Mouse (Mus musculus): Measurements from ENCODE around the gene Dapk2. TPM values are rescaled to one million over a fixed set of nuclear protein-coding genes. Genes with fewer than 3 reads are reported as not detected.
"Not testable (repeated sequence)": the region's sequence is repeated elsewhere in the genome, so short reads cannot be mapped to it uniquely, and the experiment has no call there.

The Dapk2 gene
- polyA plus RNA-seq, 1 experiment from 2014 or later: 0.19 TPM

GRCm38 (mm10) chr9:66274657-66275056 is 116.6 kb downstream of the Dapk2 start:
- H3K27me3 ChIP-seq: no peaks in the 10 kb centered on the region
- POLR2A ChIA-PET: no interaction called here
- in situ Hi-C loops (cut with MboI; ENCODE audit: low pct_unique_long_range_greater_than_20kb): no loop called here
- TF ChIP-seq CTCF (IDR thresholded peaks at IDR 0.05): no peak
- ATAC-seq (no peak), DNase-seq (ENCODE audit: low read depth, low spot score) (no peak)
- CTCF ChIA-PET: interaction anchor here (1.3 kb wide), 1 partner anchor 9 kb away, joined by 4 read pairs; no protein-coding TSS in a partner anchor

GRCm38 (mm10) chr9:66275267-66275991 is 117.4 kb downstream of the Dapk2 start:
- H3K27me3 ChIP-seq: no peaks in the 10 kb centered on the region
- in situ Hi-C loops (cut with MboI; ENCODE audit: low pct_unique_long_range_greater_than_20kb): no loop called here
- ChIA-PET POLR2A (interaction anchor here (0.7 kb wide), 1 partner anchor 118 kb away, joined by 3 read pairs; no protein-coding TSS in a partner anchor), CTCF (interaction anchor here (0.6 kb wide), 1 partner anchor 31 kb away, joined by 3 read pairs; no protein-coding TSS in a partner anchor)
- no peak for TF ChIP-seq CTCF (IDR thresholded peaks at IDR 0.05)
- DNase-seq (ENCODE audit: low read depth, low spot score) (no peak), ATAC-seq (no peak)

GRCm38 (mm10) chr9:66276062-66276461 is 118.0 kb downstream of the Dapk2 start:
- in situ Hi-C loops (cut with MboI; ENCODE audit: low pct_unique_long_range_greater_than_20kb): no loop called here
- H3K27me3 ChIP-seq: no peaks in the 10 kb centered on the region
- ATAC-seq: peak; percentile 54

GRCm38 (mm10) chr9:66276697-66277385 is 118.8 kb downstream of the Dapk2 start:
- CTCF ChIA-PET: interaction anchor here (0.9 kb wide), 1 partner anchor 28 kb away, joined by 3 read pairs; no protein-coding TSS in a partner anchor
- in situ Hi-C loops (cut with MboI; ENCODE audit: low pct_unique_long_range_greater_than_20kb): no loop called here
- POLR2A ChIA-PET: no interaction called here

More at GRCm38 (mm10) chr9:66276062-66276461, 118.0 kb downstream of the Dapk2 start:
- no peak for TF ChIP-seq CTCF (IDR thresholded peaks at IDR 0.05)
- DNase-seq (ENCODE audit: low read depth, low spot score): no peak
- ChIA-PET POLR2A (interaction anchor here (0.7 kb wide), 1 partner anchor 118 kb away, joined by 3 read pairs; no protein-coding TSS in a partner anchor), CTCF (interaction anchor here (0.6 to 0.9 kb wide), 2 partner anchors 27 to 32 kb away, joined by 3 read pairs; no protein-coding TSS in a partner anchor)

GRCm38 (mm10) chr9:66279647-66280046 is 121.6 kb downstream of the Dapk2 start:
- DNase-seq (ENCODE audit: low read depth, low spot score) (no peak), ATAC-seq (no peak)
- H3K27me3 ChIP-seq: no peaks in the 10 kb centered on the region
- ChIA-PET CTCF (interaction anchor here (1.6 kb wide), 1 partner anchor 10 kb away, joined by 5 read pairs; no protein-coding TSS in a partner anchor), POLR2A (no interaction called here)
- TF ChIP-seq CTCF (IDR thresholded peaks at IDR 0.05): no peak
- in situ Hi-C loops (cut with MboI; ENCODE audit: low pct_unique_long_range_greater_than_20kb): no loop called here

More at GRCm38 (mm10) chr9:66276697-66277385, 118.8 kb downstream of the Dapk2 start:
- no peak for TF ChIP-seq CTCF (IDR thresholded peaks at IDR 0.05)
- no peaks in the 10 kb centered on the region for H3K27me3 ChIP-seq
- DNase-seq (ENCODE audit: low read depth, low spot score): no peak
- ATAC-seq: no peak

GRCm38 (mm10) chr9:66280496-66280895 is 122.5 kb downstream of the Dapk2 start:
- in situ Hi-C loops (cut with MboI; ENCODE audit: low pct_unique_long_range_greater_than_20kb): no loop called here
- CTCF ChIA-PET: no interaction called here

GRCm38 (mm10) chr9:66281501-66281951 is 123.5 kb downstream of the Dapk2 start:
- ChIA-PET POLR2A (interaction anchor here (0.9 to 1.5 kb wide), 2 partner anchors 16 to 56 kb away, joined by 3 read pairs; no protein-coding TSS in a partner anchor), CTCF (interaction anchor here (1.0 kb wide), 1 partner anchor 140 kb away, joined by 3 read pairs; no protein-coding TSS in a partner anchor)
- TF ChIP-seq CTCF (IDR thresholded peaks at IDR 0.05): no peak
- DNase-seq (ENCODE audit: low read depth, low spot score) (no peak), ATAC-seq (no peak)
- in situ Hi-C loops (cut with MboI; ENCODE audit: low pct_unique_long_range_greater_than_20kb): no loop called here
- no peaks in the 10 kb centered on the region for H3K27me3 ChIP-seq

More at GRCm38 (mm10) chr9:66280496-66280895, 122.5 kb downstream of the Dapk2 start:
- DNase-seq (ENCODE audit: low read depth, low spot score) (no peak), ATAC-seq (no peak)
- no peak for TF ChIP-seq CTCF (IDR thresholded peaks at IDR 0.05)
- POLR2A ChIA-PET: interaction anchor here (1.5 kb wide), 1 partner anchor 55 kb away, joined by 3 read pairs; no protein-coding TSS in a partner anchor
- no peaks in the 10 kb centered on the region for H3K27me3 ChIP-seq

GRCm38 (mm10) chr9:66282582-66282981 is 124.6 kb downstream of the Dapk2 start:
- CTCF ChIA-PET: interaction anchor here (1.1 to 1.9 kb wide), 6 partner anchors 11 to 329 kb away, joined by 3 to 4 read pairs (median 3); no protein-coding TSS in a partner anchor
- no peak for TF ChIP-seq CTCF (IDR thresholded peaks at IDR 0.05)
- no peak for ATAC-seq
- POLR2A ChIA-PET: no interaction called here
- DNase-seq (ENCODE audit: low read depth, low spot score): no peak
- no peaks in the 10 kb centered on the region for H3K27me3 ChIP-seq
- in situ Hi-C loops (cut with MboI; ENCODE audit: low pct_unique_long_range_greater_than_20kb): no loop called here

GRCm38 (mm10) chr9:66283565-66284203 is 125.7 kb downstream of the Dapk2 start:
- DNase-seq (ENCODE audit: low read depth, low spot score) (no peak), ATAC-seq (no peak)
- ChIA-PET POLR2A (no interaction called here), CTCF (interaction anchor here (0.8 to 1.9 kb wide), 9 partner anchors 9 to 328 kb away, joined by 3 to 4 read pairs (median 3); no protein-coding TSS in a partner anchor)
- TF ChIP-seq CTCF (IDR thresholded peaks at IDR 0.05): peak; percentile 71
- in situ Hi-C loops (cut with MboI; ENCODE audit: low pct_unique_long_range_greater_than_20kb): no loop called here
- peaks cover 3% of the 10 kb centered on the region for H3K27me3 ChIP-seq

- CTCF ChIA-PET; in situ Hi-C loops (cut with MboI; ENCODE audit: low pct_unique_long_range_greater_than_20kb); ATAC-seq: not testable (repeated sequence)
Observed at GRCm38 (mm10) chr9:66285241-66285640, 127.2 kb downstream of the Dapk2 start.

More at GRCm38 (mm10) chr9:66285241-66285640, 127.2 kb downstream of the Dapk2 start:
- DNase-seq (ENCODE audit: low read depth, low spot score); POLR2A ChIA-PET; H3K27me3 ChIP-seq: not testable (repeated sequence)

Data from Patski (cell line).